Mouse (Mus musculus) myocyte (in vitro differentiated cells): ENCODE measurements at regions not wholly inside any gene's neighbourhood (a gene's known extent, or its start where the extent isn't known, plus 50 kb on each side); places are given as distances from the start of the nearest gene placed in this dataset.
A peak's percentile ranks its signal among the peaks of the same experiment; 100 is the strongest.

Experiments
- H3K27me3 ChIP-seq: one replicate; pipeline ENCODE4 v1.6.1; 2011; ENCODE audit not compliant: control insufficient read depth, insufficient read depth, insufficient read length
- H3K36me3 ChIP-seq: one replicate; pipeline ENCODE4 v1.6.1; 2011; ENCODE audit not compliant: control insufficient read depth, insufficient read depth
- H3K4me2 ChIP-seq: one replicate; pipeline ENCODE4 v1.6.1; 2011; ENCODE audit warnings: low read depth, control low read depth
- H3K4me3 ChIP-seq: one replicate; pipeline ENCODE4 v1.5.1; 2011; ENCODE audit warnings: mild to moderate bottlenecking, control low read depth, moderate library complexity
- H3K79me2 ChIP-seq: one replicate; pipeline ENCODE4 v1.6.1; 2011; ENCODE audit not compliant: control insufficient read depth, insufficient read depth
- H3ac ChIP-seq: one replicate; pipeline ENCODE4 v1.6.1; 2011; ENCODE audit not compliant: control insufficient read depth, insufficient read length
- CEBPB ChIP-seq: IDR thresholded peaks from 2 replicates; pipeline ENCODE4 v1.6.1; 2011; ENCODE audit warnings: mild to moderate bottlenecking, moderate library complexity; ENCODE audit not compliant: poor library complexity, insufficient read depth, severe bottlenecking
- E2F4 ChIP-seq: IDR thresholded peaks from one replicate; pipeline ENCODE4 v1.6.1; 2011; ENCODE audit warnings: mild to moderate bottlenecking, control low read depth, moderate library complexity; ENCODE audit not compliant: insufficient read depth
- MAX ChIP-seq: IDR thresholded peaks from one replicate; pipeline ENCODE4 v1.6.1; 2011; ENCODE audit warnings: low read depth, mild to moderate bottlenecking, control low read depth
- MYOD1 ChIP-seq, 3 experiments: IDR thresholded peaks; one replicate each; pipeline ENCODE4 v1.6.1; 2011; ENCODE audit warnings: control low read depth in 2 of 3, low read depth in 2 of 3, mild to moderate bottlenecking in 2 of 3, moderate library complexity in 1 of 3; ENCODE audit not compliant: insufficient read length in 2 of 3, control insufficient read depth in 1 of 3
- MYOG ChIP-seq, 3 experiments: IDR thresholded peaks; one replicate each; pipeline ENCODE4 v1.6.1; 2011; ENCODE audit warnings: control low read depth in 2 of 3, low read depth in 2 of 3, mild to moderate bottlenecking in 2 of 3; ENCODE audit not compliant: insufficient read length in 2 of 3, control insufficient read depth in 1 of 3, insufficient read depth in 1 of 3
- POLR2A ChIP-seq: IDR thresholded peaks from one replicate; pipeline ENCODE4 v1.6.1; 2011; ENCODE audit warnings: low read depth, mild to moderate bottlenecking, control low read depth, moderate library complexity; ENCODE audit not compliant: insufficient read length
- POLR2AphosphoS2 ChIP-seq: IDR thresholded peaks from one replicate; pipeline ENCODE4 v1.6.1; 2011; ENCODE audit warnings: low read depth, control low read depth; ENCODE audit not compliant: insufficient read length
- REST ChIP-seq: IDR thresholded peaks from one replicate; pipeline ENCODE4 v1.6.1; 2011; ENCODE audit warnings: mild to moderate bottlenecking, control low read depth, moderate library complexity; ENCODE audit not compliant: insufficient read depth, insufficient read length
- SRF ChIP-seq: IDR thresholded peaks from one replicate; pipeline ENCODE4 v1.6.1; 2011; ENCODE audit warnings: low read depth; ENCODE audit not compliant: control insufficient read depth, insufficient read length
- TCF12 ChIP-seq: IDR thresholded peaks from one replicate; pipeline ENCODE4 v1.6.1; 2011; ENCODE audit warnings: mild to moderate bottlenecking, control low read depth; ENCODE audit not compliant: poor library complexity, insufficient read depth, severe bottlenecking
- TCF3 ChIP-seq: IDR thresholded peaks from one replicate; pipeline ENCODE4 v1.6.1; 2011; ENCODE audit warnings: low read depth, control low read depth; ENCODE audit not compliant: insufficient read length
- USF1 ChIP-seq: IDR thresholded peaks from one replicate; pipeline ENCODE4 v1.6.1; 2011; ENCODE audit warnings: low read depth, mild to moderate bottlenecking, control low read depth, moderate library complexity

DNA sequence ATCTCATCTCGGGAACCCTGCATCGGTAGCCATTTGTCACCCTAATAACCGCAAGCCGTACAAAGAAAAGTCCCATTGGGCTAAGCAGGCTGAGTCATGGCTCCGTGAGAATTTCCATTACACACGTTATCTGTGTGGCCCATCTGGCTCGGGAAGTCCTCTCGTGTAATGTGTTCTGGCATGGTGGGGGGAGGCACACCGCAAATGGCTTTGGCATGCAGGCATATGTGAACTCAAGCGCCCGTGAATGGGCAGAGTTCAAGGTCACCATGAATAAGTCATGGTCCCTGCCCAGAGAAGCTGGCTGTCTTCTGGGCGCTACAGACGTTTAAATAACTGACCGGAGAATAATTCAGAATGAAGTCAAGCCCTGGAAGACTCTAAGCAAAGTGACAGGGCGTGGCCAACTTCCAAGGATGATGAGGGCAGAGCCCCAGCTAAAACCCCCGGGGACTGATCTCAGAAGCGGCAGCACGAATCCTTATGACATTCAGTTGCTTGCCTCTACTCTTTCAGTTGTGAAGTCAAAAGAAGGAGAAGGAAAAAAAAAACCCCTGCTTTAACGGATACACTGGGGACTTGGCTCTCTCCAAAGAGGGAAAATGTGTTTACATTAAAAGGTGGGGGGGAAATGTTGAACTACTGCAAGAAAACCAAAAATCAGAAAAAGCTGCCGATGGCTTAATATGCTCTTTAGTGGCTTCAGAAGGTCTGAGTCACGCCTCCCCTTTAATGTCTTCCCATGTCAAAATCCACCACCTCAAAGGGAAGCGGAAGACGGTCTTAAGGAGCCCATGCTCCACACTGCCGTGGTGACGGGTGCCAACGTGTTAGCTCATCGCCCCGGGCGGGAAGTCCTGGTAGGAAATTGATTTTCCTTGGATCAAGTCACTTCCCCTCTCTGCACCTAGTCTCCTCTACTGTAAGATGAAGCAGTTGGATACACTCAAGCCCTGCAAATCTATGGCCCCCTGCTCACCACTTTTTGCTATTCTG is 186.1 kb downstream of the Cdc5l start:
- TF ChIP-seq E2F4: no peak
- TF ChIP-seq MAX: no peak
- no peak for TF ChIP-seq MYOD1 (IDR thresholded peaks at IDR 0.05; ENCODE audit: control insufficient read depth in 1 of 3, insufficient read length in 2 of 3, low read depth in 2 of 3)
- no peak for TF ChIP-seq USF1
- Histone ChIP-seq H3ac (no peak overlapping the region), H3K79me2 (no peaks in the 10 kb centered on the region), H3K4me3 (peak overlapping the region; percentile 9), H3K4me2 (peak overlapping the region; percentile 90), H3K36me3 (no peaks in the 10 kb centered on the region), H3K27me3 (no peaks in the 10 kb centered on the region)

GRCm38 (mm10) chr17:45244870-45245269 is 188.7 kb downstream of the Cdc5l start:
- Histone ChIP-seq H3K4me2 (no peak overlapping the region), H3K4me3 (no peak overlapping the region), H3K79me2 (no peaks in the 10 kb centered on the region), H3K27me3 (no peaks in the 10 kb centered on the region), H3ac (no peak overlapping the region), H3K36me3 (no peaks in the 10 kb centered on the region)
- TF ChIP-seq USF1 (no peak), TCF3 (no peak), SRF (no peak), POLR2AphosphoS2 (no peak), MAX (no peak), TCF12 (no peak), CEBPB (no peak), POLR2A (no peak), REST (no peak), MYOG (IDR thresholded peaks at IDR 0.05; ENCODE audit: control insufficient read depth in 1 of 3, insufficient read depth in 1 of 3, insufficient read length in 2 of 3, low read depth in 2 of 3) (no peak), MYOD1 (IDR thresholded peaks at IDR 0.05; ENCODE audit: control insufficient read depth in 1 of 3, insufficient read length in 2 of 3, low read depth in 2 of 3) (no peak), E2F4 (no peak)

- no peak for TF ChIP-seq TCF12
- no peak for TF ChIP-seq TCF3
- no peak for TF ChIP-seq POLR2A
- no peak for TF ChIP-seq POLR2AphosphoS2
- TF ChIP-seq CEBPB: no peak
- no peak for TF ChIP-seq MAX
- TF ChIP-seq MYOD1 (IDR thresholded peaks at IDR 0.05; ENCODE audit: control insufficient read depth in 1 of 3, insufficient read length in 2 of 3, low read depth in 2 of 3): no peak
- no peak for TF ChIP-seq MYOG (IDR thresholded peaks at IDR 0.05; ENCODE audit: control insufficient read depth in 1 of 3, insufficient read depth in 1 of 3, insufficient read length in 2 of 3, low read depth in 2 of 3)
- no peak for TF ChIP-seq REST
- no peak for TF ChIP-seq SRF
- TF ChIP-seq USF1: no peak
- TF ChIP-seq E2F4: no peak
- no peak overlapping the region for H3K4me2 ChIP-seq
These were observed 190.4 kb downstream of the Cdc5l start for GRCm38 (mm10) chr17:45243103-45243502.

DNA sequence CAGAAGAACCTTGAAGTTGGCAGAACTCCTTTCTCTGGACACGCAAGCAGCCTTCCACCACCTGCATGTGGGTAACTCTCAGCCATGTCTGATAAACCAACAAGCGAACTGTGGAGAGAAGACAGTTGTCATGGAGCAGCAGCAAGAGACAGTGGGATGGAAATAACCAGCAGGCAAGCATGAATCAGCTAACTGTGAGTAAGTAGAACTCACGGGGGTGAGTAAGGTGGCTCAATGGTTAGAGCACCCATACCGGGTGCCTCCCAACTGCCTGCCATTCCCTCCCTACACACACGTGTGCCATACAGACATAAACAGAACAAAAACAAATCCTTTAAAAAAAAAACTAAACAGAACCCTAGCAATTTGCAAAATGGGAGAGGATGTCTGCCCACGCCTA is 191.5 kb downstream of the Cdc5l start:
- no peak overlapping the region for H3ac ChIP-seq
- no peak for TF ChIP-seq POLR2A
- no peak for TF ChIP-seq USF1
- no peak for TF ChIP-seq MYOD1 (IDR thresholded peaks at IDR 0.05; ENCODE audit: control insufficient read depth in 1 of 3, insufficient read length in 2 of 3, low read depth in 2 of 3)
- no peak for TF ChIP-seq TCF3
- no peak for TF ChIP-seq TCF12
- no peak for TF ChIP-seq REST
- TF ChIP-seq MYOG (IDR thresholded peaks at IDR 0.05; ENCODE audit: control insufficient read depth in 1 of 3, insufficient read depth in 1 of 3, insufficient read length in 2 of 3, low read depth in 2 of 3): no peak
- TF ChIP-seq MAX: no peak
- TF ChIP-seq CEBPB: no peak
- no peak for TF ChIP-seq E2F4
- no peak for TF ChIP-seq POLR2AphosphoS2
- no peak for TF ChIP-seq SRF
- no peak overlapping the region for H3K4me2 ChIP-seq
- H3K79me2 ChIP-seq: no peaks in the 10 kb centered on the region
- H3K4me3 ChIP-seq: no peak overlapping the region
- H3K36me3 ChIP-seq: no peaks in the 10 kb centered on the region
- H3K27me3 ChIP-seq: no peaks in the 10 kb centered on the region

More at GRCm38 (mm10) chr17:45243103-45243502, 190.4 kb downstream of the Cdc5l start:
- Histone ChIP-seq H3ac (no peak overlapping the region), H3K36me3 (no peaks in the 10 kb centered on the region), H3K79me2 (no peaks in the 10 kb centered on the region), H3K27me3 (no peaks in the 10 kb centered on the region), H3K4me3 (no peak overlapping the region)
